Mouse (Mus musculus) ES-E14 (cell line): ENCODE results near the gene Thap4. TPM values are rescaled to one million over a fixed set of nuclear protein-coding genes. Genes with fewer than 3 reads are reported as not detected.

ENCODE experiments used
- DNase-seq: peaks from one replicate; pipeline ENCODE4 v3.0.0-alpha.2; 2013; ENCODE audit warnings: low read depth, low spot score
- H3K27ac ChIP-seq: 2 replicates; pipeline ENCODE4 v1.5.1; 2012; ENCODE audit warnings: low read depth, mild to moderate bottlenecking, low read length, moderate library complexity, mixed read lengths; ENCODE audit not compliant: poor library complexity, insufficient read depth, severe bottlenecking
- H3K36me3 ChIP-seq: 2 replicates; pipeline ENCODE4 v1.6.1; 2012; ENCODE audit warnings: mild to moderate bottlenecking, low read length, moderate library complexity, mixed read lengths; ENCODE audit not compliant: control insufficient read depth, poor library complexity, insufficient read depth, severe bottlenecking
- H3K4me1 ChIP-seq, 2 experiments: fragments of 150-350 bp in 1 of 2; sonication (generic) in 1 of 2; 2 replicates each; pipeline ENCODE4 v1.6.1; 2012; ENCODE audit warnings: low read length in 2 of 2, mild to moderate bottlenecking in 1 of 2, mixed read lengths in 1 of 2; ENCODE audit not compliant: control insufficient read depth in 2 of 2, insufficient read depth in 2 of 2, poor library complexity in 1 of 2
- H3K4me3 ChIP-seq, 2 experiments: fragments of 150-350 bp in 1 of 2; sonication (generic) in 1 of 2; 2 replicates each; pipeline ENCODE4 v1.5.1; 2012; ENCODE audit warnings: low read length in 2 of 2, low read depth in 1 of 2, mild to moderate bottlenecking in 1 of 2, mixed read lengths in 1 of 2; ENCODE audit not compliant: insufficient read depth in 1 of 2, poor library complexity in 1 of 2, severe bottlenecking in 1 of 2
- H3K9ac ChIP-seq: 2 replicates; pipeline ENCODE4 v1.6.1; 2012; ENCODE audit warnings: low read depth, mild to moderate bottlenecking, low read length, mixed read lengths; ENCODE audit not compliant: poor library complexity, insufficient read depth, severe bottlenecking
- H3K9me3 ChIP-seq: fragments of 150-350 bp; sonication (generic); 2 replicates; pipeline ENCODE4 v1.6.1; 2012; ENCODE audit warnings: low read depth, mild to moderate bottlenecking, low read length; ENCODE audit not compliant: control insufficient read depth, insufficient read depth
- CHD2 ChIP-seq: IDR thresholded peaks from 2 replicates; pipeline ENCODE4 v1.6.1; 2014; ENCODE audit warnings: mild to moderate bottlenecking, low read depth, low read length, inconsistent platforms
- HCFC1 ChIP-seq: IDR thresholded peaks from 2 replicates; pipeline ENCODE4 v1.6.1; 2012; ENCODE audit warnings: low read length, inconsistent platforms, borderline replicate concordance; ENCODE audit not compliant: insufficient read depth
- MAFK ChIP-seq: IDR thresholded peaks from 2 replicates; pipeline ENCODE4 v1.6.1; 2014; ENCODE audit warnings: mild to moderate bottlenecking, low read depth, low read length, inconsistent platforms; ENCODE audit not compliant: insufficient read depth
- ZC3H11A ChIP-seq: IDR thresholded peaks from 2 replicates; pipeline ENCODE4 v1.6.1; 2012; ENCODE audit warnings: low read depth, mild to moderate bottlenecking, inconsistent platforms, low read length, borderline replicate concordance
- ZNF384 ChIP-seq: IDR thresholded peaks from 2 replicates; pipeline ENCODE4 v1.6.1; 2012; ENCODE audit warnings: low read depth, low read length, inconsistent platforms
- in situ Hi-C, 2 experiments: fragments of 600-800 bp; cut with MboI; formaldehyde crosslinking; loops; one replicate each; pipeline ENCODE4 v1.15.1; 2025; ENCODE audit warnings: low sequenced_read_pairs in 2 of 2, inconsistent platforms in 1 of 2; ENCODE audit not compliant: unreplicated experiment in 2 of 2
- total RNA-seq: library from RNA; depleted of rRNA; stranded (reverse); fragments of 300-350 nt; gene quantifications from 2 replicates; pipeline ENCODE4 v1.2.3, GENCODE M21; 2012

Thap4 gene
- total RNA-seq, 1 experiment = 46.2 TPM

DNA sequence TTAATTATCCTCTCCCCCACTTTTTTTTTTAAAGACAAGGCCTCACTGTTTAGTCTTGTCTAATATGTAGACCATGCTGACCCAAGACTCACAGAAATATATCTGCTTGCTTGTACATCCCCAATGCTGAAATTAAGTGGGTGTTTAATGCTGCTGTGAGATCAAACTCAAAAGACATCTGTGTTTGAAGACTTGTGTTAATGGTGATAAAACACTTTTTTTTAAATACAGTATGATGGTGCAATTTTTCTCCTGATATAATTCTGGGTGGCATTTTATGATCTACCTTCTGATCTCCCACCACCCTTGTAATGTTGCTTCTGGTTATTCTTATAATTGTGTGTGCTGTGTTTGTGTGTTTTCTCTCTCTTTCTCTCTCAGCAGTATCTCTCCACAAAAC is 1.5 kb upstream of the Thap4 start:
- no peak overlapping the region for H3K9ac ChIP-seq
- H3K36me3 ChIP-seq = no peaks in the 10 kb centered on the region
- no peak for DNase-seq
- in situ Hi-C loops = no loop called here
- TF ChIP-seq CHD2 = no peak
- TF ChIP-seq MAFK = no peak
- TF ChIP-seq ZNF384 = no peak
- no peak for TF ChIP-seq ZC3H11A
- TF ChIP-seq HCFC1 = no peak
- H3K9me3 ChIP-seq = no peaks in the 10 kb centered on the region
- H3K27ac ChIP-seq = no peak overlapping the region
- H3K4me3 ChIP-seq = no peak overlapping the region
- peaks cover 0 to 8% of the 10 kb centered on the region in 2 experiments; a peak in 3 of 4 replicates for H3K4me1 ChIP-seq

- in situ Hi-C loops = no loop called here
- Histone ChIP-seq H3K9me3 (no peaks in the 10 kb centered on the region), H3K27ac (no peak overlapping the region), H3K4me1 (peaks cover 0 to 8% of the 10 kb centered on the region in 2 experiments; a peak in 3 of 4 replicates), H3K36me3 (peaks cover under 1% of the 10 kb centered on the region; the same call in 1 of the 2 replicates), H3K4me3 (peak overlapping the region; percentile 81 to 91; a peak in 3 of 4 replicates), H3K9ac (no peak overlapping the region)
- TF ChIP-seq HCFC1 = no peak
- peak; percentile 56; the same call in 1 of the 2 replicates for TF ChIP-seq ZNF384
- no peak for DNase-seq
Observed at GRCm38 (mm10) chr1:93755618-93756017, 954 bp upstream of the Thap4 start.

- no peak for DNase-seq
- Histone ChIP-seq H3K4me3 (peak overlapping the region; percentile 81 to 91), H3K9me3 (no peaks in the 10 kb centered on the region), H3K36me3 (peaks cover 4% of the 10 kb centered on the region), H3K9ac (peak overlapping the region; percentile 85), H3K27ac (no peak overlapping the region; the same call in 1 of the 2 replicates), H3K4me1 (peaks cover 0 to 8% of the 10 kb centered on the region in 2 experiments; a peak in 3 of 4 replicates)
- TF ChIP-seq ZC3H11A (no peak), HCFC1 (no peak), CHD2 (no peak), ZNF384 (no peak)
- in situ Hi-C loops = no loop called here
Observed at GRCm38 (mm10) chr1:93755291-93755610, 587 bp upstream of the Thap4 start.

- TF ChIP-seq MAFK = no peak
- TF ChIP-seq CHD2 = no peak
- no peak for TF ChIP-seq HCFC1
- TF ChIP-seq ZC3H11A = no peak
- no peak for TF ChIP-seq ZNF384
- H3K9me3 ChIP-seq = no peaks in the 10 kb centered on the region
- H3K36me3 ChIP-seq = peaks cover 15% of the 10 kb centered on the region
- H3K9ac ChIP-seq = peak overlapping the region; percentile 85
- in situ Hi-C loops = no loop called here
- peak overlapping the region; percentile 43; the same call in 1 of the 2 replicates for H3K27ac ChIP-seq
- peak overlapping the region; percentile 81 to 91 for H3K4me3 ChIP-seq
- H3K4me1 ChIP-seq = peaks cover 0 to 12% of the 10 kb centered on the region in 2 experiments; a peak in 3 of 4 replicates
- DNase-seq = no peak
Observed at GRCm38 (mm10) chr1:93753911-93754572, 622 bp downstream of the Thap4 start.

GRCm38 (mm10) chr1:93751290-93751689 is 3.4 kb downstream of the Thap4 start, which contains the start of gene Atg4b:
TSS of gene Atg4b (plus strand) at chr1:93751500.
- Histone ChIP-seq H3K9me3 (no peaks in the 10 kb centered on the region), H3K27ac (no peak within 1 kb of the TSS), H3K4me3 (no peak within 1 kb of the TSS; a peak in 1 of 4 replicates), H3K9ac (no peak within 1 kb of the TSS), H3K36me3 (peaks cover 15% of the 10 kb centered on the region), H3K4me1 (peaks cover 0 to 10% of the 10 kb centered on the region in 2 experiments; a peak in 3 of 4 replicates)
- in situ Hi-C loops = no loop called here
- DNase-seq = no peak
- TF ChIP-seq HCFC1 (no peak), CHD2 (peak; percentile 73; the same call in 1 of the 2 replicates)
